Mouse (Mus musculus) limb, embryonic 10.5 days (tissue): ENCODE results near the gene Igsf23. TPM values are rescaled to one million over a fixed set of nuclear protein-coding genes. Genes with fewer than 3 reads are reported as not detected.
"Not testable (repeated sequence)": the region's sequence is repeated elsewhere in the genome, so short reads cannot be mapped to it uniquely, and the experiment has no call there.

Experiments used
- DNase-seq: peaks from one replicate; pipeline ENCODE4 v3.0.0-alpha.2; 2017; ENCODE audit warnings: low spot score
- H3K27ac ChIP-seq: fragments of 300-500 bp; sonication (generic); 2 replicates; pipeline ENCODE4 v1.5.1; 2016; ENCODE audit warnings: mild to moderate bottlenecking
- H3K27me3 ChIP-seq: fragments of 300-500 bp; sonication (generic); 2 replicates; pipeline ENCODE4 v1.6.1; 2016; ENCODE audit warnings: low read depth, mild to moderate bottlenecking; ENCODE audit not compliant: poor library complexity, severe bottlenecking
- H3K36me3 ChIP-seq: fragments of 300-500 bp; sonication (generic); 2 replicates; pipeline ENCODE4 v1.6.1; 2016; ENCODE audit warnings: mild to moderate bottlenecking, moderate library complexity
- H3K4me1 ChIP-seq: fragments of 300-500 bp; sonication (generic); 2 replicates; pipeline ENCODE4 v1.6.1; 2016
- H3K4me3 ChIP-seq: fragments of 300-500 bp; sonication (generic); 2 replicates; pipeline ENCODE4 v1.5.1; 2016; ENCODE audit warnings: mild to moderate bottlenecking, moderate library complexity
- H3K9me3 ChIP-seq: fragments of 300-500 bp; sonication (generic); replicated peaks from 2 replicates; pipeline ENCODE4 v1.6.1; 2016; ENCODE audit warnings: mild to moderate bottlenecking
- WGBS: fragments of 180-500 bp; shearing (Covaris S2); methylation state at CpG from one replicate; pipeline ENCODE4 v1.1.7; 2016; 5-methylcytosine and 5-hydroxymethylcytosine counted together
- polyA plus RNA-seq: library from polyadenylated mRNA; unstranded; fragments of >200 nt; fragmentation: Nextera tagmentation; extraction: Ambion mirVana; gene quantifications from 2 replicates; pipeline ENCODE4 v1.2.1, GENCODE M21; 2016

The Igsf23 gene
- 0.21 and 0.24 TPM in 2 replicates for polyA plus RNA-seq

DNA sequence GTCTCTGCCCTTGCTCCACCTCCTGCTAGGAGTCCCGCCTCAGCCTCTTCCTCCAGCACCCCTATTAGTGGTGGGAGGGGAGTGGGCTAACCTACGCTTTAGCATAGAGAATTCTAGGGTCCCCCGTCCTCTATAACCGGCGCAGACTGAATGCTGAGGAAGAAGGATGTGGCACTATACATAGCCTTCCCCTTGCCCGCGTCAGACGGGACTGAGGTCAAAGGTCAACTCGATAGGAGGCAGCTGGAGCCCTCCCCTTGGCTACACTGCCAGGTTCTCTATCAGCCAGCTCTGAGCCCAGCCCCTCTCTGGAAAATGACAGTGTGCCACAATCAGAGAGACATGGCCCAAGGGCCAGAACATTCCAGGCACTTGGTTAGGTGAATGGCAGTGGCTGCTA, at the start of gene Igsf23:
Gene Igsf23 (minus strand): TSS at position 168 of the 400 bp plus-strand sequence.
- no peaks in the 10 kb centered on the region for H3K9me3 ChIP-seq
- DNase-seq = no peak
- 62% methylated on average over 9 of the region's 9 CpGs for WGBS
- H3K4me1 ChIP-seq = peaks cover 23% of the 10 kb centered on the region
- no peaks in the 10 kb centered on the region for H3K27me3 ChIP-seq
- H3K36me3 ChIP-seq = no peaks in the 10 kb centered on the region
- no peak within 1 kb of the TSS for H3K4me3 ChIP-seq
- H3K27ac ChIP-seq = no peak within 1 kb of the TSS

DNA sequence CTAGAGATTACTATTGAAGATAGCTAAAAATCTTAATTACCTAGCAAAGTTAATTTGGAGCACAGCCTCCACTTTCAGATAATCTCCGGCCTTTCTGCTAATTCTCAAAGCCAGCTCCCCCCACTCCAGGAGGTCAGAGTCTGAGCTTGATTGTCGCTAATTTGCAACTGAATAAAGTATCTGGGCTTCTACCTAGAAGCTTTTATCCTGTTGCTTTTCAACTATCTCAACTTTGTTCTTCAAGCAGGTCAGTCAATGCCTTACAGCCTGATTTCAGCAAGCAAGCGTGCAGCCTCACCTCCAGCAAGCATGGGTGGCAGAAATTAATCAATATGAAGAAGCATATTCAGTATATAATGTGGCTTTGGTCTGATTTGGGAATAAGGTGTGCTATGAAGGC, 46.2 kb upstream of the Igsf23 start:
- not testable (repeated sequence) for H3K9me3 ChIP-seq, DNase-seq, H3K36me3 ChIP-seq, H3K4me3 ChIP-seq, H3K27me3 ChIP-seq, H3K27ac ChIP-seq, H3K4me1 ChIP-seq
- 65% methylated on average over 3 of the region's 3 CpGs for WGBS

DNA sequence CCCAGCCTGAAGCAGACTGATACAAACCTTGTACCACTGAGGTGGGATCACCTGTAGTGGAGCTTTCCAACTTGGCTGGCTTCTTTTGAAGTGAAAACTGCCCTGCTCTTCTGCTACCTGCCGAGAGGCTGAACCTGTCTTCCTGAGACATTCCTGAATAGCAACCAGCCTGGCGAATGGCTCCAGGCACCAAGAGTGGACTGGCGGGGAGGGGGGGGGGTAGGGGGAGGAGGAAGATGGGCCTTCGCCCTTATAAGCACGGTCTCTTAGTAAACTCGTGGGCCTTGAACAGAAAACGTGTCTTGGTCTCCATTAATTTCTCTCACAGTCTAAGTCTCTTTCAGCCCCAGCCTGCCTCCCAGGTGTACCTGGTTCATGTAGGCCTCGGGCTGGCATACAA, 40.6 kb upstream of the Igsf23 start, which contains the start of gene Nlrp9b:
Gene Nlrp9b (plus strand): TSS at position 301 of the 400 bp plus-strand sequence.
- WGBS = 67% methylated on average over 8 of the region's 8 CpGs
- H3K4me3 ChIP-seq = not testable (repeated sequence)

DNA sequence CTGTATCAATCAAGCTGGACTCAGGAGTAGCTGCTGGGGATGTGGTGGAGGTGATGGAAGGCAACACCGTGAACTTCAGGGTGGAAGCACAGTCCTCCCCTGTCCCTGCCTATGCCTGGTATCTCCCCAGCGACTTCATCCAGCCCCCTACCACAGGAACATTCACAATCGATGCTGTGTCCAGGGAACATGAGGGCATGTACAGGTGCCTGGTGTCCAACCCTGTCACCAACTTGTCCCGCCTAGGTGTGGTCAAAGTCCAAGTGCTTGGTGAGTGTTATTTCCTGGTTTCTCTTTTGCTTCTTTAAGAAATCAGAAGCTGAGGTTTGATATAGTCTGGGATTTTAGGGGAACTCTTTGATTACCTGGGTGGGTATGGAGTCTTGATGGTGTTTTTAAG, 21.0 kb upstream of the Igsf23 start:
- WGBS = 92% methylated on average over 4 of the region's 4 CpGs
- Histone ChIP-seq H3K36me3 (no peaks in the 10 kb centered on the region), H3K4me1 (no peaks in the 10 kb centered on the region), H3K9me3 (peaks cover 10% of the 10 kb centered on the region; the same call in 1 of the 2 replicates), H3K27me3 (no peaks in the 10 kb centered on the region), H3K4me3 (no peak overlapping the region), H3K27ac (no peak overlapping the region)
- peak; percentile 11 for DNase-seq

More for the DNA sequence above, 40.6 kb upstream of the Igsf23 start, which contains the start of gene Nlrp9b:
- H3K36me3 ChIP-seq, H3K27ac ChIP-seq, DNase-seq, H3K4me1 ChIP-seq, H3K9me3 ChIP-seq, H3K27me3 ChIP-seq: not testable (repeated sequence)

DNA sequence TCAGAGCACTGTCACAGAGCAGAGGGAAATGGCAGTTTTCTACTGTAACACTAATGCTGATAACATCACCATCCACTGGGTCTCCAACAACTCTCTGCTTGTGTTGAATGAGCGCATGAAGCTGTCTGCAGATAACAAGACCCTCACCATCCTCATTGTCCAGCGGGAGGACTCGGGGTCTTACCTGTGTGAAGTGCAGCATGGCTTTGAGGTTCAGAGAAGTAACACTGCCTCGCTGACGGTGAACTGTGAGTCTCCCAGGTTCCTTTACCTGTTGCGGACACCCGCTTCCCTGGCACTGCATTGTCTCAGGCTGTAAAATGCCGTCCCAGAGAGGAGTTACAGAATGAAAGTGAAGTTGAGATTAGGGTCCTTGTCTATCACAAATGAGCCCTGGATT, 19.6 kb upstream of the Igsf23 start:
- Histone ChIP-seq H3K36me3 (no peaks in the 10 kb centered on the region), H3K27me3 (no peaks in the 10 kb centered on the region), H3K27ac (no peak overlapping the region), H3K4me3 (no peak overlapping the region), H3K4me1 (no peaks in the 10 kb centered on the region), H3K9me3 (peaks cover 10% of the 10 kb centered on the region; the same call in 1 of the 2 replicates)
- DNase-seq = no peak
- 95% methylated on average over 8 of the region's 8 CpGs for WGBS

DNA sequence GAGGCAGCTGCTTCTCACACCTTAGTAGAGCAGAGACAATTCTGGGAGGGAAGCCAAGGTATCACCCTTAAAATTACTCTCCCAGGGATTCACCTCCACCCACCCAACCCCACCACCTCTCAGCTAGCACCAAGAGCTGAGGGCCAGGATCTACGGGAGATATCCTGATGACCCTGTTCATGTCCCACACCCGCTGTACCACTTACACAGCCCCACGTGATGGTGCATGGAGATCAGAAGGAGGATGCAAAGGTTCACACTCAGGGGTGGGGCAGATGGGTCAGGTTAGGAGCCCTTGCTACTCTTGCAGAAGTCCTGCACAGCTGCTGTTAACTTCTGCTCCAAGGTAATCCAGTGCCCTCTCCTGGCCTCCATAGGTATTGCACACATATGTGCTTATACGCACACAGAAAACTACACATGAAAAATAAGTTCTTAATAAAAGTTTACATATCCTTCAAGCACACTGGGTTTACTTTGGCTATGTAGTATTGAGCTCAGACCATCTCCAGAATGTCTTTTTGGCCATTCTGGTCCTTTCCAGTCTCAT, 19.1 kb upstream of the Igsf23 start:
- WGBS = 94% methylated on average over 4 of the region's 4 CpGs
- H3K4me1 ChIP-seq = no peaks in the 10 kb centered on the region
- H3K27me3 ChIP-seq = no peaks in the 10 kb centered on the region
- H3K9me3 ChIP-seq = peaks cover 10% of the 10 kb centered on the region; the same call in 1 of the 2 replicates
- H3K27ac ChIP-seq = no peak overlapping the region
- DNase-seq = peak; percentile 18
- H3K36me3 ChIP-seq = no peaks in the 10 kb centered on the region
- H3K4me3 ChIP-seq = no peak overlapping the region

DNA sequence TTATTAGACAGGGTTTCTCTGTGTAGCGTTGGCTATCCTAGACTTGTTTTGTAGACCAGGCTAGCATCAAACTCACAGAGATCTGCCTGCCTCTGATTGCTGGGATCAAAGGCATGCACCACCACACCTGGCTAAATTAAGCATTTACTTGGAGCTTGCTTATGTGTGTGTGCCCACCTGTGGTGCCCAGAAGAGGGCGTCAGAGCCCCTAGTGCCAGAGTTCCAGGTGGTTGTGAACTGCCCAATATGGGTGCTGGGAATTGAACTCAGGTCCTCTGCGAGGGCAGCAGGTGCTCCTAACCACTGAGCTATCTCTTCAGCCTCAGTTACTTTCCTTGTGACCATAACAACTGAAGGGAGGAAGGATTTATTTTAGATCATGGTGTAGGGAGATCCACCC, 18.6 kb upstream of the Igsf23 start:
- no peaks in the 10 kb centered on the region for H3K36me3 ChIP-seq
- H3K4me3 ChIP-seq = no peak overlapping the region
- H3K9me3 ChIP-seq = peaks cover 10% of the 10 kb centered on the region; the same call in 1 of the 2 replicates
- no peak for DNase-seq
- no peaks in the 10 kb centered on the region for H3K4me1 ChIP-seq
- H3K27ac ChIP-seq = no peak overlapping the region
- 85% methylated on average over 3 of the region's 3 CpGs for WGBS
- H3K27me3 ChIP-seq = no peaks in the 10 kb centered on the region

DNA sequence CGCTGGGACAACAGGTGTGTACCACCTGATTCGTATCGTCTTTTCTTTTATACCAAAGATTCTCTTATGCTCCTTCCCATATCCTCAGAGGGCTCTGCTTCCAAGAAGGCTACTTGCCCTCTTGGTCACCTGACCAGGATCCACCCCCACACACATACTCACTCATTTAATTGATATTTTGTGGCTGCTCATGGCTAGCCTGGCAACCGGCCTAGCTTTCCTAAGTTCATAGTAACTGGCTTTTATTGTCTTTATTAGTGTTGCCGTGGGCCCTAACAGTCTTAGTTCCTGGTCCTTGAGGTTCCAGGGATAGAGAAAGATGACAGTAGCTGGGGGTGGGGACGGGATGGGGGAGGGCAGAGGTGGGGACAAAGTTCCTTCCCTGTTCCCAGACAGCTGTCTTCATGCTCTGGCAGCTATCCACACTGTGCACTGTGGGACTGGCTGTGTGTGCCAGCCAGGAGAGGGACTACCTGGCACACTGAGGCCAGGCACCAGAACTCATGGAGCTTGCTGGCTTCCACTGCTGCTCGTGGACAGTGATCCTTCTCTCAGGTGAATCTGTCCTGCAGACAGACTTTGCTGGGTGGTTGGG, 14.5 kb upstream of the Igsf23 start, which contains the start of gene Ceacam20:
Gene Ceacam20 (plus strand): TSS at position 428 of the 595 bp plus-strand sequence.
- peaks cover 5% of the 10 kb centered on the region; the same call in 1 of the 2 replicates for H3K9me3 ChIP-seq
- H3K4me3 ChIP-seq = no peak within 1 kb of the TSS
- no peak within 1 kb of the TSS for H3K27ac ChIP-seq
- DNase-seq = no peak
- H3K27me3 ChIP-seq = no peaks in the 10 kb centered on the region
- 84% methylated on average over 7 of the region's 7 CpGs for WGBS
- H3K4me1 ChIP-seq = no peaks in the 10 kb centered on the region
- no peaks in the 10 kb centered on the region for H3K36me3 ChIP-seq

DNA sequence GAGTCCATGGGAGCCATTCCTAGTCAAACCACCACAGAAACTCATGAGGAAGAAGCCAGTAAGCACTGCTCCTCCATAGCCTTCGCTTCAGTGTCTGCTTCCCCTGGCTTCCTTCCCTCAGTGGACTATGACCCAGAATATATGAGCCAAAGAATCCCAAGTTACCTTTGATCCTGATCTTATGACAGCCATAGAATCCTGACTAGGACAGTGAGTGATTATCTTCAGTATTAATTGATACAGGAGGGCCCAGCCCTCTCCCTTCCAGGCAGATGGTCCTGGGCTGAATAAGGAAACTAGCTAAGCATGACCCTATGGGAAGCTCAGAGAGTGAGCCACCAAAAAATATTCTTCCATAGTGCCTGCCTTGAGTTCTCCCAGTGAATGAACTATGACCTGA, 11.9 kb upstream of the Igsf23 start:
- no peak overlapping the region for H3K27ac ChIP-seq
- no peak overlapping the region for H3K4me3 ChIP-seq
- no peaks in the 10 kb centered on the region for H3K27me3 ChIP-seq
- no peak for DNase-seq
- H3K4me1 ChIP-seq = no peaks in the 10 kb centered on the region
- 86% methylated on average over 1 of the region's 1 CpGs for WGBS
- no peaks in the 10 kb centered on the region for H3K36me3 ChIP-seq
- no peaks in the 10 kb centered on the region for H3K9me3 ChIP-seq

DNA sequence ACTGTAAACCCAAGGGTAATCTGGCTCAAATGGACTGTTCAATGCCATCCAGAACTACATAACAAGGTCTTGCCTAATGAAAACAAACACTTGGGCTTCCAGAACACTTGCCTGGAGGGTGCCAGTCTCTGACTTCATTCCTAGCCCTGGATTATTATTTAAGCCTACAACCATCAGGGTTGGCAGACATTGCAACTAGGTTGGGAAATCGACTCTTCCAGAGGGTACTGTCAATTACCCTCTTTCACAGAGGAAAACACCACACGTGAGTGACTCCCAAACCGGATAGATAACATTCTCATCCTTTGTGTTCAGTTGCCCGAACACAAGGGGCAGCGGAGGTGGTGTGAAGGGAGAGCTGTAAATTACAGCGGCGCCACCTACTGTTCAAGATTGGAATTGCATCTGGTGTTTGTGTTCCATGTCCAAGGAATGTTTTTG, 5.8 kb upstream of the Igsf23 start:
- WGBS = 4% methylated on average over 7 of the region's 7 CpGs
- H3K4me1 ChIP-seq = peaks cover 15% of the 10 kb centered on the region
- H3K4me3 ChIP-seq = no peak overlapping the region
- no peaks in the 10 kb centered on the region for H3K9me3 ChIP-seq
- H3K27ac ChIP-seq = no peak overlapping the region
- DNase-seq = peak; percentile 91
- no peaks in the 10 kb centered on the region for H3K27me3 ChIP-seq
- no peaks in the 10 kb centered on the region for H3K36me3 ChIP-seq

DNA sequence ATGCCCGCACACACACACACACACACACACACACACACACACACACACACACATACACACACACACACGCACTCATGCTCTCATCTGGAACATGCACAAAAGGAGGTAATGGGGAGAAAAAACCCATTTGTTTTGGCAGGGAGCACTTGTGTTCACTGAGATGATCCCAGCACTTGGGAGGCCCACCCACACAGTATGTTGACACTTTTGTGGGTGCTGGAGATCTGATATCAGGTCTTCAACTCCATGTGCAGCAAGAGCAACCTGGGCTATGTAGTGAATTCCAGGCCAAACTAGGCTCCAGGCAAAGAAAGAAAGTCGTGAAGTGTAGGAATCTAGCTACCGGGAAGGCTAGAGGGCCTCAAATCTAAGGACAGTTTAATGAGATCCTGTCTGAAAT, 5.3 kb upstream of the Igsf23 start:
- WGBS = 77% methylated on average over 4 of the region's 4 CpGs
- Histone ChIP-seq H3K36me3 (no peaks in the 10 kb centered on the region), H3K27ac (no peak overlapping the region), H3K27me3 (no peaks in the 10 kb centered on the region), H3K9me3 (no peaks in the 10 kb centered on the region), H3K4me1 (peaks cover 15% of the 10 kb centered on the region), H3K4me3 (no peak overlapping the region)
- DNase-seq = no peak

DNA sequence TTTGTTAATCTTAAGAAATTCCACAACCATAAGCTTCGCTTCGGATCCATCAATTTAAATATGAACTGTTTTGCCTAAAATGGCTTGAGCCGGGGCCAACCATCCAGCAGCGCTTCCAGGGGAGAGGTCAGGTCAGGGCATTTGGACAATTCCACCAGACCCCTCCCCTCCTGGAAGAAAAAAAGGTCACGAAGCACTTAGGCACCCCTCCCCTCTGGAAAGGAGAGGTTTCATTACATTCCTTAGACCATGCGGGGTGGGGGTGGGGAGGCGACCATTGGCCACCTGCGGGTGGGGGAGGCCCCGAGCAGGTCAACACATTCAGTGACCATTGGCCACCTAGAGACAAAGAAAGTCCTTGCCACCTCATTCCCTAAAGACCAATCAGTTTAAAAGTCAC, 2.5 kb upstream of the Igsf23 start:
- no peaks in the 10 kb centered on the region for H3K36me3 ChIP-seq
- DNase-seq = no peak
- H3K4me1 ChIP-seq = peaks cover 23% of the 10 kb centered on the region
- H3K4me3 ChIP-seq = no peak overlapping the region
- H3K9me3 ChIP-seq = no peaks in the 10 kb centered on the region
- 49% methylated on average over 9 of the region's 9 CpGs for WGBS
- no peaks in the 10 kb centered on the region for H3K27me3 ChIP-seq
- no peak overlapping the region for H3K27ac ChIP-seq

DNA sequence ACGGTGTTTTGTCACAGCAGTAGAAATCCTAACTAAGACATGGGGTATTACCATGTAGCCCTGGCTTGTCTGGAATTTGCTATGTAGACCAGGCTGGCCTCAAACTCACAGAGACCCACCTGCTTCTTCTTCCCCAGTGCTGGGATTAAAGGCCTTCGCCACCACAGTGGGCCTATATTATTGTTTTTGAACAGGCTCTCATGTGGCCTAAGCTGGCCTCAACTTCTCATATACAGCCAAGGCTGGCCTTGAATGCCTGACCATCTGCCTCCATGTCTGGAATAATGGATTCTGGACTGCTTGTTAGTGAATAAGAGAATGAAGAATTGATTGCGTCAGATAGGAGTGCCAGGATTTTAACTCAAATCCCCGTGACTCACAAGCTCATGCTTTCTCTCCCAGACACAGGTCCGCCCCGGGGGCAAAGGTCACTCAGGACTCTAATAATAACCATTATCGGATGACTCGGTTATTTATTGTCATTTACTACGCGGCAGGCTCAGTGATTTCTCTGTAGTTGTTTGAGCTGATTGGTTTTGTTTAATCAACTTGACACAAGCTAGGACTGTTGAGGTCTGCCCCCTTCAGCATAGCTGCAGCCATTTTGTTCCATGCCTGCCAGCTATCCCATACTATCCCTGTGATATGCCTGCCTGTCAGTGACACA, 1.9 kb upstream of the Igsf23 start:
- Histone ChIP-seq H3K27ac (no peak overlapping the region), H3K4me3 (no peak overlapping the region), H3K4me1 (peaks cover 23% of the 10 kb centered on the region), H3K9me3 (no peaks in the 10 kb centered on the region), H3K27me3 (no peaks in the 10 kb centered on the region), H3K36me3 (no peaks in the 10 kb centered on the region)
- no peak for DNase-seq
- WGBS = 75% methylated on average over 10 of the region's 10 CpGs
